Mouse (Mus musculus) liver, embryonic 11.5 days (tissue): ENCODE measurements around the gene Gm10563. TPM values are rescaled to one million over a fixed set of nuclear protein-coding genes. Genes with fewer than 3 reads are reported as not detected.

Experiments
- ATAC-seq: fragments of 200-750 bp; cut with Nextera tagmentation; replicated peaks from 2 replicates; pipeline ENCODE4 v1.8.0; 2017; ENCODE audit warnings: moderate number of reproducible peaks, mild to moderate bottlenecking, moderate TSS enrichment, moderate library complexity; ENCODE audit not compliant: low FRiP score
- DNase-seq: peaks from one replicate; pipeline ENCODE4 v3.0.0-alpha.2; 2017; ENCODE audit warnings: low spot score
- H3K27ac ChIP-seq: fragments of 300-500 bp; sonication (generic); 2 replicates; pipeline ENCODE4 v1.5.1; 2014; ENCODE audit warnings: mild to moderate bottlenecking, low read depth, low read length, control low read depth
- H3K27me3 ChIP-seq: fragments of 300-500 bp; sonication (generic); replicated peaks from 2 replicates; pipeline ENCODE4 v1.6.1; 2014; ENCODE audit warnings: low read length, mixed read lengths; ENCODE audit not compliant: control insufficient read depth, insufficient read depth
- H3K36me3 ChIP-seq: fragments of 300-500 bp; sonication (generic); 2 replicates; pipeline ENCODE4 v1.6.1; 2014; ENCODE audit warnings: mild to moderate bottlenecking, low read length, moderate library complexity, mixed read lengths; ENCODE audit not compliant: control insufficient read depth, insufficient read depth
- H3K4me1 ChIP-seq: fragments of 300-500 bp; sonication (generic); replicated peaks from 2 replicates; pipeline ENCODE4 v1.6.1; 2014; ENCODE audit warnings: low read length, mixed read lengths; ENCODE audit not compliant: control insufficient read depth, insufficient read depth
- H3K4me2 ChIP-seq: fragments of 300-500 bp; sonication (generic); 2 replicates; pipeline ENCODE4 v1.6.1; 2014; ENCODE audit warnings: mild to moderate bottlenecking, control low read depth, moderate library complexity
- H3K4me3 ChIP-seq: fragments of 300-500 bp; sonication (generic); 2 replicates; pipeline ENCODE4 v1.5.1; 2014; ENCODE audit warnings: low read depth, low read length, control low read depth
- H3K9ac ChIP-seq: fragments of 300-500 bp; sonication (generic); 2 replicates; pipeline ENCODE4 v1.6.1; 2014; ENCODE audit warnings: low read depth, low read length, control low read depth
- H3K9me3 ChIP-seq: fragments of 300-500 bp; sonication (generic); 2 replicates; pipeline ENCODE4 v1.6.1; 2016; ENCODE audit warnings: low read length, inconsistent platforms, mixed read lengths; ENCODE audit not compliant: control insufficient read depth
- WGBS: fragments of 180-500 bp; shearing (Covaris S2); extraction: QIAGEN DNeasy Blood & Tissue Kit; methylation state at CpG from one replicate; pipeline ENCODE4 v1.1.7; 2014; 5-methylcytosine and 5-hydroxymethylcytosine counted together
- polyA plus RNA-seq: library from polyadenylated mRNA; unstranded; fragments of >200 nt; fragmentation: Nextera tagmentation; extraction: Ambion mirVana; gene quantifications from 2 replicates; pipeline ENCODE4 v1.2.1, GENCODE M21; 2014

Gene Gm10563
- polyA plus RNA-seq, 1 experiment from 2014 or later: not detected

DNA sequence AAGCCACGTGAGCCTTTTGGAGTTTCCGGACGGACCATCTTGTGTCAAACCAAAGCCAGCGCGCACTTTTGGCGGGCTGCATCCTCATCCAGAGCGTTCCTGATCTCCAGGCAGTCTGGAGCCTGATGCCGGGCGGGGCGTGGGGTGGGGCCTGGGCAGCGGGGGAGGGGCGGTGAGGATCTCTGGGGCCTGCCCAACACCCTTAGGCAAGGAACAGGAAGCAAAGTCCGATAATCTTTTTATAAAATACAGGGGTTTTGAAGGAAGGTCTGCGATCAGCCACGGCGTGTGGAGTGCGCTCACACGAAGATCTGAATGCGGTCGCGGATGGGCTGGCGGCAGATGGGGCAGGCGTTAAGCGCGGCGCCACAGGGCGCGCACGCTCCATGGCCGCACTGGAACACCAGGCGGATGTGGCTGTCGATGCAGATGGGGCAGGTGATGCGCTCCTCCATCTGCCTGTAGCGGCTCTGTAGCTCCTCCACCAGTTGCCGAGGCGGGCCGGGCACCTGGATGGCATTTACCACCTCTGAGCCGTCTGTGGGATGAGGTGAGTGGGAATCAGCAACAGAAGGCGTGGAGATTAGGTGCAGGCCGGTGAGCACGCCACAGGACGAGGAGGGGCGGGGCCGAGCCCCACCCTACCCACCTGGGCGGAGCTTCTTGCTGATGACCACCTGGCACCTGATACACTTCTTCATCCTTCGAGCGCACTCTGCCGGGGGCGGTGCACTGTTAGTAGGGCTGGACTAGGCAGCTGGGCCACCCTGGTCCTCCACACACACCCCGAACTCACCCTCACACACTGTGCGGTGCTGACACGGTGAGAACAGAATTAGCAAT lies 9.5 kb upstream of the Gm10563 start:
- WGBS: 3% methylated on average over 52 of the region's 52 CpGs
- H3K4me1 ChIP-seq: peaks cover 29% of the 10 kb centered on the region
- peaks cover 12% of the 10 kb centered on the region for H3K36me3 ChIP-seq
- H3K4me3 ChIP-seq: peak overlapping the region; percentile 48
- ATAC-seq: peak; percentile 44; the same call in 1 of the 2 replicates
- H3K9ac ChIP-seq: peak overlapping the region; percentile 28; the same call in 1 of the 2 replicates
- H3K9me3 ChIP-seq: no peaks in the 10 kb centered on the region
- H3K4me2 ChIP-seq: peak overlapping the region; percentile 80
- H3K27ac ChIP-seq: no peak overlapping the region
- H3K27me3 ChIP-seq: peaks cover 47% of the 10 kb centered on the region
- peak; percentile 79 for DNase-seq

DNA sequence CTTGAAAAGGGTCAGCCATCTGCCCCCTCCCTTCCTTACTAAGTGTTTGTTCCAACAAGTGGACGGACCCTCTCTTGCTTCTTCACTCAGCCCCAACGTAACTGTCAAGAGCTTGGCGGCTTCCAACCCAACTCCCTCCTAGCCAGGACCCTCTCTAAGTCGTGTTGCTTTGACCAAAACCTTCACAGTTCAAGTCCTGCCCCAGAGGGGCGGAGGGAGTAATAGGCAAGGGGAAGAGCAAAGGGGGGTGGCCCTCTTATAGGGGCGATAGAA lies 8.9 kb upstream of the Gm10563 start:
- H3K4me1 ChIP-seq: peaks cover 29% of the 10 kb centered on the region

DNA sequence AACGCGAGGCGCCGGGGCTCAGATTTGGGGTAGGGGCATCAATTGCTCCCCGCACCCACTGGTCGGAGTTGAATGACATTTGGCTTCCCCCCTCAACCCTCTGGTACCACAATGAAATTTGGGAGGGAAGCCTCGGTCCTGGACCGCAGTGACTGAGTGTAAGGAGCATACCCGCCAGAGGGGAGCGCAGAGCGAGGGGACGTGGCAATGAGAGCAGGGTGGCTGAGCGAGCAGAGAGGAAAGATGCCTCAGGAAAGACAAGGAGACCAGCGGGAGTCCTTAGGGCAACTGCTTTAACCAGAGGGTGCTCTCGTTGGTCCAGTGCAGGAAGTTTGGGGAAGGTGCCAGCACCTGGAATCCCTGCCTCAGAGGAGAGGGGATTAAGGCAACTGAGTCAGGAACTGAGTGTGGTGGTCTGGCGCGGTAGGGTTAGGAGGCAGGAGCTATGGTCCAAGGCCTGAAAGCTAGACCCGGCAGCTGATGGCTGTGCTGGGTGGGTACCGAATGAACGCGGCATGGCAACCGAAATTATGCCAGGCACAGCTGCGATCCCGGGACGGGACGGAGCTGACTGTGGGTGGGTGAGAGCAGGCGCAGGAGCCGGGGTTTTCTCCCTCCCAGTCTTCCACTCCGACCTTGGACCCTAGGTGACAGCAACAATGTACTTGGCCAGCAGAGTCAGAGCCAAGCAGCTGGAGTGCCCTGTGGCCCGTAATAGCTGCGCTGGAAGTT lies 8.4 kb upstream of the Gm10563 start:
- ATAC-seq: no peak
- Histone ChIP-seq H3K9ac (no peak overlapping the region; the same call in 1 of the 2 replicates), H3K36me3 (peaks cover 22% of the 10 kb centered on the region), H3K27ac (no peak overlapping the region), H3K4me1 (peaks cover 29% of the 10 kb centered on the region), H3K9me3 (no peaks in the 10 kb centered on the region), H3K27me3 (peaks cover 47% of the 10 kb centered on the region), H3K4me2 (peak overlapping the region; percentile 80), H3K4me3 (peak overlapping the region; percentile 48)
- peak; percentile 63 for DNase-seq
- 4% methylated on average over 31 of the region's 31 CpGs for WGBS

More for the DNA sequence above, 8.9 kb upstream of the Gm10563 start:
- H3K36me3 ChIP-seq: peaks cover 17% of the 10 kb centered on the region
- no peak overlapping the region for H3K27ac ChIP-seq
- H3K27me3 ChIP-seq: peaks cover 47% of the 10 kb centered on the region
- peak overlapping the region; percentile 48 for H3K4me3 ChIP-seq
- H3K9me3 ChIP-seq: no peaks in the 10 kb centered on the region
- 6% methylated on average over 6 of the region's 6 CpGs for WGBS
- H3K9ac ChIP-seq: no peak overlapping the region; the same call in 1 of the 2 replicates
- peak overlapping the region; percentile 80 for H3K4me2 ChIP-seq
- DNase-seq (no peak), ATAC-seq (no peak)

DNA sequence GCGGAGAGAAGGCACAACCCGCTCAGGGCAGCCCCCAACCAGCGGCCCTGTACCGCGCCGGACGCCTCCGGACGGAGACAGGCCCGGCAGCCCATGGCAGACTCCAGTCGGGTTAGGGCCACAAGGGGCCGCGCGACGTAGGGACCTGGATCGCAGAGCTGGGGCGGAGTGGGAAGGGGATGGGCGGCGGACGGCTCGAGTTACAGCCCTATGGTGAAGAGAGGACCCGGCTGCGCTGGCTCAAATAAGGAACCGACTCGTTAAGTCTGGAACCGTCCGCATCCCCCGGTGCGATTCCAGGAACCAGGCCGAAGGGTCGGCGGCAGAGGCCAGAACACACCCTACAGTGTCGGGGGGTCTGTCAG lies 7.9 kb upstream of the Gm10563 start, which contains the start of gene Mmp23:
Mmp23 (minus strand) TSS at position 299 of the 365 bp plus-strand sequence.
- H3K27me3 ChIP-seq: peaks cover 47% of the 10 kb centered on the region
- no peaks in the 10 kb centered on the region for H3K9me3 ChIP-seq
- peaks cover 28% of the 10 kb centered on the region for H3K36me3 ChIP-seq
- H3K9ac ChIP-seq: peak within 1 kb of the TSS; percentile 42; the same call in 1 of the 2 replicates
- no peak within 1 kb of the TSS for H3K27ac ChIP-seq
- H3K4me1 ChIP-seq: peaks cover 29% of the 10 kb centered on the region
- peak within 1 kb of the TSS; percentile 80 for H3K4me2 ChIP-seq
- DNase-seq: no peak
- 2% methylated on average over 33 of the region's 33 CpGs for WGBS
- peak; percentile 25 for ATAC-seq
- peak within 1 kb of the TSS; percentile 48 for H3K4me3 ChIP-seq

DNA sequence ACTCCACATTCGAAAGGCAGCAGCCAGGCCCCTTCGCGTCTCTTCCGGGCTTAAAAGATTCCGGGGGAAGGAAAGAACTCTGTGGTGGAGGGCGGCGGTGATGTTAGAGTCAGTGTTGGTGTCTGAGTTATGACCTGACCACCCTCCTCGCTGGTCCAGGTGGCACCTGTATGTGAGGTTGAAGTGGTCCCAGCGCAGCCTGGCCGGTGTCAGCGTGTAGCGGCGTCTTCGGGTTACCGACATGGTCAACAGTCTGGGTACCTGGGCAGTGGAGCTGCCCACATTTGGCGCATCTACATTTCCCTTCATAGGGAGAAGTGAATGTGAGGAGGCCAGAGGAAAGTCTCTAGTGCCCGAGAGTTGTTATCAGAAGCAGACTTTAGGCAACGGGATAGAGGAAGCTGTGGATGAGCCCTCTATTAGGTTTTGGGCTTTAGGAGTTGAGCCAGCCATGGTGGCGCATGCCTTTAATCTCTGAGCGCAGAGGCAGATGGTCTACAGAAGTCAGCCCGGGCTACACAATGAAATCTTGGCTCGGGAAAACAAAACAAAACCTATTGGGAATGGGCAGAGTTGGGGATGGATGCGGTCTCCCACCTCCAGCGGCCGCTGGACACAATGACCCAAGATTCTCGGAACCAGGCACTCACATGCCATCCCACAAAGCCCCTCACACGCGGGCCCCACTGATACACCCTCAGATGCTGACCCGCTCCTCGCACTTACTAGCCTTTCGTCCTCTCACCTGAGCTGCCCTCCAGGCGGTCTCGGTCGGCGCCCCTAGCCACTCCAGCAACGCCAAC lies 7.3 kb upstream of the Gm10563 start:
- Histone ChIP-seq H3K4me2 (peak overlapping the region; percentile 80), H3K9ac (0 out of 2 replicates have a peak overlapping the region, but pooled peaks have one; percentile 42), H3K4me1 (peaks cover 29% of the 10 kb centered on the region), H3K4me3 (peak overlapping the region; percentile 48), H3K9me3 (no peaks in the 10 kb centered on the region), H3K27me3 (peaks cover 47% of the 10 kb centered on the region), H3K27ac (no peak overlapping the region), H3K36me3 (peaks cover 31% of the 10 kb centered on the region)
- 21% methylated on average over 36 of the region's 36 CpGs for WGBS
- ATAC-seq (no peak), DNase-seq (no peak)

DNA sequence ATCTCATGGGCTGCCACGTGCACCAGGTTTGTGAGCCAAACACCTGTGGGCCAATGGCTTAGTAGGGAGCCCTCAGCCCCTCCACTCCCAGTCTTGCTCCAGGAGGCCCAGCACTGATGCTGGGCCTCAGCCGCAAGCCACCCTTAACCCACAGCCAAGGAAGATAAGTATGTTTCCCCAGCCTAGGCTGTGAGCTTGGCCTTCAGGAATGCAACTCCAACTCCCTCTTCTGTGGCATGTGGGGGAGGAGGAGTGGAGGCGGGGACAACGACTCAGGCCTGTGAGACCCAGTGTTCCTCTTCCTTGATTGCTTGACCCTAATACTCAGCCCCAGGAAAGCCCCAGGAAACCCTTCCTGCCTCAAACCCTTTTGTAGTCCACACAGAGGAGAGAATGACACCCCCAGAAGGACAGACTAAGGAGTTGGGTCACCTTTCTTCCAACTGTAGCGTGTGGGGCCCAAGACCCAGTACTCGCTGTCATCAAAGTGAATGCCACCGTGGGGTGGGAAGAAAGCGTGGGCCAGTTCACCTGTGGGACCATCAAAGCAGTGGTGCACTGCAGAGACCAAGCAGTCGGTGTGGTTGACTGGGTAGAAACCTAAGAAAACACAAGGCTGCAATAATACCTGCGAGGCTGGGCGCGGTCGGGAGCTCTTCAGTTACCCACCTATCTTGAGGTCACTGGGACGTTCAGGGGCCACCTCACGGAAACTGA lies 6.5 kb upstream of the Gm10563 start:
- H3K4me3 ChIP-seq: peak overlapping the region; percentile 48; the same call in 1 of the 2 replicates
- ATAC-seq (no peak), DNase-seq (no peak)
- H3K27me3 ChIP-seq: peaks cover 47% of the 10 kb centered on the region
- H3K9me3 ChIP-seq: no peaks in the 10 kb centered on the region
- peak overlapping the region; percentile 80 for H3K4me2 ChIP-seq
- H3K27ac ChIP-seq: 0 out of 2 replicates have a peak overlapping the region, but pooled peaks have one; percentile 34
- H3K9ac ChIP-seq: no peak overlapping the region
- peaks cover 35% of the 10 kb centered on the region for H3K36me3 ChIP-seq
- H3K4me1 ChIP-seq: peaks cover 29% of the 10 kb centered on the region
- 51% methylated on average over 15 of the region's 15 CpGs for WGBS

DNA sequence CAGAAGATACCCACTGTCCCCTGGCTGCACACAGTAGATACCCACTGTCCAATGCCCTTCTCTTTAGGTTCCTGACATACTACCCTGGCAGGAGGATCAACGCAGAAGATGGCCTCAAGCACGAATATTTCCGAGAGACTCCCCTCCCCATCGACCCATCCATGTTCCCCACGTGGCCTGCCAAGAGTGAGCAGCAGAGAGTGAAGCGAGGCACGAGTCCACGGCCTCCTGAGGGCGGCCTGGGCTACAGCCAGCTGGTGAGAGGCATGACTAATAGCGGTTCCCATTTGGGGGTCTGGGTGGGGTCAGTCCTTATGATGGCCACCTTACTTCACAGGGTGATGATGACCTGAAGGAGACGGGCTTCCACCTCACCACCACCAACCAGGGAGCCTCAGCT lies 4.1 kb upstream of the Gm10563 start:
- Histone ChIP-seq H3K4me2 (no peak overlapping the region), H3K4me3 (no peak overlapping the region), H3K27ac (no peak overlapping the region), H3K4me1 (peaks cover 23% of the 10 kb centered on the region), H3K9me3 (no peaks in the 10 kb centered on the region), H3K27me3 (peaks cover 32% of the 10 kb centered on the region), H3K36me3 (peaks cover 35% of the 10 kb centered on the region), H3K9ac (no peak overlapping the region)
- WGBS: 89% methylated on average over 11 of the region's 11 CpGs
- DNase-seq (no peak), ATAC-seq (no peak)

DNA sequence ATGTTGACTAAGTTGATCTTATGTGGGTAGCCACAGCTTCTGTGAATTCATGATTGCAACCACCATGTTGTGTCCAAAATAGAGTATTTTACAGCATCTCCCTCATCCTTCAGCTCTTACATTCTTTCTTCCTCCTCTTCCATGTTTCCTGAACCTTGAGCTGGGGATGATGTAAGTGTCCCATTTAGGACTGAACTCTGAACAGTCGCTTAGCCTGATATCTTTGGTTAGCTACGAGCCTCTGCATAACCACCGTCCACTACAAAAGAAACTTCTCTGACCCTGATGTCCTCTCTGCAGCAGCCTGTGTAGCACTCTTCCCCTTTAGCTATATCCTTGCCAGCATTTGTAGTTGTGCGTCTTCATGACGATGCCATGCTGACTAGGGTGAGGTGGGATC lies 513 bp upstream of the Gm10563 start:
- H3K36me3 ChIP-seq: peaks cover 62% of the 10 kb centered on the region
- ATAC-seq (no peak), DNase-seq (no peak)
- no peak overlapping the region for H3K4me3 ChIP-seq
- H3K9me3 ChIP-seq: no peaks in the 10 kb centered on the region
- H3K4me2 ChIP-seq: no peak overlapping the region
- 91% methylated on average over 5 of the region's 5 CpGs for WGBS
- no peaks in the 10 kb centered on the region for H3K4me1 ChIP-seq
- no peak overlapping the region for H3K27ac ChIP-seq
- H3K27me3 ChIP-seq: no peaks in the 10 kb centered on the region
- no peak overlapping the region for H3K9ac ChIP-seq
